Mouse (Mus musculus) 416B (cell line): ENCODE measurements around the gene Ublcp1.

Experiments
- DNase-seq: peaks from one replicate; pipeline ENCODE4 v3.0.0; 2011; ENCODE audit warnings: low read depth

Gene Ublcp1

DNA sequence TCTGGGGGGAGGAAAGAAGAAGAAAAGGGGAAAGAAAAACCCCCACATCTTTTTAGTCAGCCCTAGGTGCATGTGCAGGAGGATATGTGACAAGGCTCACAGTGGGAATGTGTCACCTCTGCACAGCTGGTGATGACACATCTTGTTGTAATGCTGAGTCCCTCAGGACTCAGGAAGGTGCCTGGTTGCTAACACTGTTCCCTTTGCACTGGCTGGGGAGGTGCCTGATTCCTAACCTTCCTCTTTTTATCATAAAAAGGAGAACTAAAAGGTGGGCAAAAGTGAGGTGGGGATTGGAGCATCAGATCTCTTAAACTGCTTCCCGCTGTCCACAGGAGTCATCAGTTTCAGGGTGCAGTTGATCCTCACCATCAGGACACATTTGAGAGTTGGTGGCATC, 52.9 kb downstream of the Ublcp1 start:
- DNase-seq: no peak

DNA sequence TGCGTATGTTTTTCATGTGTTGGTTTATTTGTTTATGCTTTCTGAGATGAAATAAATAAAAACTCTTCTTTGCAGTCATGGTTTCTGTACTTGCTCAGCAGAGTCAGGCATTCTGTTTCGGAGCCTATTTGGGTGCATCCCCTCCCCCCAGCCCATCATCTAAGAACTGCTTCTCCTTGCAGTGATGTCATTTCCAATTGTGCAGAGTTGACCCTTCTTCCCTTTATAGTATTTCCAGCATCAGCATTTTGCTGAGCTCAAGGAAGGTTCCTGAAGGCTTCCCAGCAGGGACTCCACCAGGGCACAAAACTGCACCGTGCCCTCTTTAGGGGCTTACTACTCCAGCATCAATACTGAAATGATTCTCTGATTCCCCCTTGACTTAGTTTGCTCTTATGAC, 55.7 kb downstream of the Ublcp1 start:
- DNase-seq: no peak

DNA sequence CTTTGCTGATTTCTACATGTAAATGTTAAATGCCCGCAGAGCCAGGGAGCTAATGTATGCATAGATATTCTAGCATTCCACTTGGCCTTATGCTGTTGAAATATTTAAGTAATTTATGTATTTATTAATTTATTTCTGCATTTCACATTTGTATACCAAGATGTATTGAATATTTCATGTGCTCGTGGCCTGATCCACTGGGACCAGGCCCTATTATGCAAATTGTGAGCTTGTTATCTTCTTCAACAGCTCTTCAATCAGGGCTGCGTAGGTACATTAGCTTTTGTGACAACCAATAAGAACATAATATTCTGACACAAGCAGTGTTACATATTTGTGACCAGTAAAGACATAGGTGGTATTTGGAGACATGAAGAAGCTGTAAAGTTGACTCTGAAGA, 56.9 kb downstream of the Ublcp1 start:
- no peak for DNase-seq

DNA sequence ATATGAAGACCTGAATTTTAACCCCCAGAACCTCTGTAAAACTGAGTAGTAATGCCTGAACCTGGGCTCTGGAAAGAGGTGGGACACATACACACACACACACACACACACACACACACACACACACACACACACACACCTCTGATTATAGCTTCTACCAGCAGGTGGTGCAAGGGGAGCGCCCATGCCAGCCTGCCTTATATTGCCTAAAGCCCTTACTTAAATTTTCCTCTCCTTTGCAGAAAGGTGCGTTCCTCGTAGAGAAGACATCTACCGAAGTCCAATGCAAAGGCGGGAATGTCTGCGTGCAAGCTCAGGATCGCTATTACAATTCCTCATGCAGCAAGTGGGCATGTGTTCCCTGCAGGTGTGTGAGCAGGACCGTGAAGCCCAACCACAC, 58.0 kb downstream of the Ublcp1 start:
- peak; percentile 14 for DNase-seq

DNA sequence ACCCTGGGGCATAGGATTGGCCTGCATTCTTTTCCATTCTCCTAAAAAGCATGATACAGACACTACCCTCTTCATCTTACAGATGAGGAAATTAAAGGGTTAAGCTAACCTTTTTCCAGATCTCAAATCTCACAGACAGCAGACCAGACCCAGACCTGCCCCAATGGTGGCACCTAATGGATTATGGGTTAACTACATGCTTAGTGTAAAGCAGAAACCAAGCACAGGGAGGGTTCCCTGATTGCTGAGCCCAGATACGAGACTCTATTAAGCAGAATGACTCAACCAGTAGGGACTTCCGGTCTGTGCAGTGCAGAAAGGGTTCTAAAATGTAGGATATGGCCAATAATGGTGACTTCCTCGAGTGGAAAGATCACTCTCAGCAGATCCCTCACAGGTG, 59.9 kb downstream of the Ublcp1 start:
- peak; percentile 13 for DNase-seq

DNA sequence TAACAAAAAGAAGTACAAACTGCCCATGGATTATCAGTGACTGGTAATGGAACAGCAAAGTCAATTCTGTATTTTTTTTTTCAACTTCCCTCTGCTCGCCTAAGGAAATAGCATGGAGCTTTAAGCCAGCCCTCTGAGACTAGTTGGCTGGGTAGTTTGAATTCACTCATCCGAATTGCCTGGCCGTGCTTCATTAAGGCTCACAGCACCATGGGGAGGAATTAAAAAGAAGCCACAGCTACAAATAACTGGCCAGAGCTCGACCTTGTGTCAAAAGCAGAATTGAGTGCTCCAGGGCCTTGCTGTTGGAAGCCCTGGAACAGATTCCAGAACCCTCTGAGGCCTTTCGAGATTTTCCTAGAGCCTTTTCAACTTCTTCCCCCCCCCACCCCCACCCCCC, 61.7 kb downstream of the Ublcp1 start:
- no peak for DNase-seq

DNA sequence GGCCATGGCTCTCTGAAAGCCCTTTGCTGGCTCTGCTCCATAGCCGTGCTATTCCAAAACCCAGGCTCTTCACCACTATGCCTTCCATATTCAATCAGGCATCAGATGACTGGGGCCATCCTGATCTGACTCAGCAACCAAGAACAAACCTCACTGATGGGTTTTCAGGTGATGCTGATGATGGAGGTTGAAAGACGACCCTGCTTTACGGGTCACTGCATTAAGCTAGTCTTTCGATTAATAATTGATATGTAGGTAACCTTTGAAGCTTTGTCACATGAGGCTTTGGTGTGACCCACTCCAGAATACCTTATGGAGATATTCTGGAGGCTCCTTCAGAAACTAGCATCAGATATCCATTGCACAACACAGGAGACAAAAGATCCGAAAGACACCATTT, 63.8 kb downstream of the Ublcp1 start:
- DNase-seq: no peak

DNA sequence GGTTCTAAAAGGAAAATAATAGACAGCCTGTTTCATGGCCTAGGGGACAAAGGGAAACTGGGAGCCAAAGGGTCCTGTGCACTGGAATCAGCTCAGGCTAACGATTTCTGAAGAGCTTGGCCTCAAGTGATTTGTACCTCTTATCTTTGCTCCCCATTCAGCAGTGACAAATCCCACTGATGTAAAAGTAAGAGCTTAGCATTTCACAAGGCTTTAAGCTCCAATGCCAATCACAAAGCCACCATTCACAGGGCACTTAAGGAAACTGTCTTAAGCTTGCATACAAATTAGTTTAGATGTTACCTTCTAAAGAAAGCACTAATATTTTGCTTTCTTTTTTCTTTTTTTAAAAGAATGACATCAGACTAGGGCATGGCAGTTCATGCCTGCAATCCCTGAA, 64.3 kb downstream of the Ublcp1 start:
- no peak for DNase-seq

DNA sequence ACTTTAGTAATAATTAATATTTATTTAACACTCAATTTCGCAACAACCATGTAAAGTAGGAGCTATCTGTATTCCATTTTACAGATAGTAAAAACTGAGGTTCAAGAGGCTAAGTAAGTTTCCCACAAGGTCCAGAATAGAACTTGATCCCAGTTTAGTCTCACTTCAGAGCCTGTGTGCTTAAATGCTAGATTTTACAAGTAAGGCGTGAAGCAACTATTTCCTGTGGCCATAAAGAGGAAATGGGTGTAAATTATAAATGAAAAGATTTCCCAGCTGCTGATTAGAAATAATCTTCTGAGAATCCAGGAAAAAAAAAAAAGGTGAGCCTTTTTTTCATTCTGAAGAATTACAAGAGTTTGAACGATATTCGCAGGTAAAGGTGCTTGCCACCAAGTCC, 65.2 kb downstream of the Ublcp1 start:
- no peak for DNase-seq
